Mouse (Mus musculus): ENCODE results near the gene Snx29. TPM values are rescaled to one million over a fixed set of nuclear protein-coding genes. Genes with fewer than 3 reads are reported as not detected.

Gene Snx29
- polyA plus RNA-seq, 1 experiment = 1.1 TPM

DNA sequence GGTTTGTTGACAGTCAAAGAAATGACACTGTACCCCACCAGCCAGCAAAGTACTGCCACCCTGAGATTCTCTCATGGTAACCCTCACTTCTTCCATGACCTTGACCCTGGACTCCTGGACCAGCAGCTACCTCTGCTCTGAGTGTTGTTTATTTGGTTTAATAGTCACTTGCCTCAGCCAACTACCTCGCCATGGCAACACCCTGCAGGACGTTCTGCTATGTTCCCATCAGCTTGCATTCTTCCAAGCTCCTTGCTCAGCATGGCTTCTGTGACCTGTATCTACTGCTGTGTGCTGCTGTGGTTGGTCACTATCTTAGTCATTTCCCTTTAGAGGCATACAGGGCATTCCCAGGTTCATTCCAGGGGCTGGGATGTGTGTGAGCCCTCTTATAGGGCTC lies 266.6 kb downstream of the Snx29 start:
- H3K36me3 ChIP-seq (ENCODE audit: control insufficient read depth) = peaks cover 70% of the 10 kb centered on the region
- H3K4me3 ChIP-seq (replicated peaks) = no peak overlapping the region
- no peaks in the 10 kb centered on the region for H3K27me3 ChIP-seq (ENCODE audit: control insufficient read depth)
- peaks cover 85% of the 10 kb centered on the region for H3K4me1 ChIP-seq (ENCODE audit: control insufficient read depth)
- TF ChIP-seq TAL1 (IDR thresholded peaks at IDR 0.05; ENCODE audit: low read length) (no peak), GATA1 (IDR thresholded peaks at IDR 0.05; ENCODE audit: low read length) (no peak)
- H3K9me3 ChIP-seq (ENCODE audit: control insufficient read depth, low read length) = no peaks in the 10 kb centered on the region

DNA sequence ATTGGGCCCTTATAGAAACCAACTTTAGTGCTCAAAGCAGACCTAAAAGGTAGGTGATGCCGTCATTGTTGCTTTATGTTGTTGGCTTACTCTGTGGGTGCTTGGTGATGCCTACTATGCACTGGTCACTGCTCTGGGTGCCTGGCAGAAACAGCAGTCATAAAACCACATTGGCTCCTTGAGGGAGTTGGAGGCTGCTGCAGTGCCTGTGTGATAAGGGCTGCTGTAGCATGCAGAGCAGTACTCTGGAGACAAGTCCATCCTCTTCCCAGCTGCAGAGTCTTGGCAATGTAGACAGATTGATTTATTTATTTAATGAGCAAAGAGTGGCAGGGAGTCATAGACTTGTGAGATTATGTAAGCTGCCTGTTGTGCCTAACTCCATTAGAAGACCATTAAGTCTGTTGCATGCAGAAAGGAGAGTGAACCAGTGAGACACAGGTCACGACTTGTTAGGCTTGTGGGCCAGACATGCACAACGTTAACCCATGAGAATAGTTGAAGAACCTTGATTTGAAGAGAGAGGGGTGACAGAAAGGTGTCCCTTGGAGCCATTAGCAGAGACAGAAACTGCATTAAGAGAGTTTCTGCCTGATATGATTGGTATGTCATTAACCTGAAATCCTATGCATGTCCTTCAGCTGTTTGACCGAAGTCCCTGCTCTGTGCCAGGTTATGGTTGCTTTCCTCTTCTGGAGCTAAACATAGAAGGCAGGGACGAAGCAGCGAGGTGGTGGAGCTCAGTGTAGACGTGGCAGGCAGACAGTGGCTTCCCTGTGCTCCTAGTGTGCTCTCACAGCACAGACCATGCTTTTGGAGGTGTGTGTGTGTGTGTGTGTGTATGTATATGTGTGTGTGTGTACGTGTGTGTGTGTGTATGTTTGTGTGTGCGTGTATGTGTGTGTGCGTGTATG lies 267.3 kb downstream of the Snx29 start:
- Histone ChIP-seq H3K4me3 (replicated peaks) (no peak overlapping the region), H3K27me3 (ENCODE audit: control insufficient read depth) (no peaks in the 10 kb centered on the region), H3K9me3 (ENCODE audit: control insufficient read depth, low read length) (no peaks in the 10 kb centered on the region), H3K4me1 (ENCODE audit: control insufficient read depth) (peaks cover 78% of the 10 kb centered on the region), H3K36me3 (ENCODE audit: control insufficient read depth) (peaks cover 76% of the 10 kb centered on the region)
- TF ChIP-seq GATA1 (IDR thresholded peaks at IDR 0.05; ENCODE audit: low read length) = no peak
- TF ChIP-seq TAL1 (IDR thresholded peaks at IDR 0.05; ENCODE audit: low read length) = no peak

GRCm38 (mm10) chr16:11596599-11596998 lies 273.9 kb downstream of the Snx29 start:
- Histone ChIP-seq H3K4me3 (replicated peaks) (no peak overlapping the region), H3K27me3 (ENCODE audit: control insufficient read depth) (no peaks in the 10 kb centered on the region), H3K9me3 (ENCODE audit: control insufficient read depth, low read length) (no peaks in the 10 kb centered on the region), H3K4me1 (ENCODE audit: control insufficient read depth) (peaks cover 28% of the 10 kb centered on the region), H3K36me3 (ENCODE audit: control insufficient read depth) (peaks cover 46% of the 10 kb centered on the region)
- TF ChIP-seq TAL1 (IDR thresholded peaks at IDR 0.05; ENCODE audit: low read length) (no peak), GATA1 (IDR thresholded peaks at IDR 0.05; ENCODE audit: low read length) (no peak)

DNA sequence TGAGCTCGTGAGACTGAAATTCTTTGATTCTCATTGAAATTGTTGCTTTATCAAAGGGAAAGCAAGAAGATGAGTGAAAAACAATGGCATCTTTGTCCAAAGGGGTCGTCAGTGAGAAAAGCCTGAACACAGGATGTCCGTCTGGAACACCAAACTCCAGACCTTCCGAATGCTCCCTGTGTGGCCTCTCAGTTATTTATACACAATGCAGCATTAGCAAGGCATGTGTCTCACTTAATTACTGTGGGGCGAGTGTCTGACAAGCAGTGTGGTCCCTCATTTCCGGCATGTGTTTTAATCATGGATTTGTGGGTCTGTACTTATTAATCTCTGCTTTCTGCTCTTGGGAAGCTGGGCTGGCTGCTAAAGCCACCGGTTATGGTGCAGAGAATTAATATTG lies 275.1 kb downstream of the Snx29 start:
- peaks cover 34% of the 10 kb centered on the region for H3K4me1 ChIP-seq (ENCODE audit: control insufficient read depth)
- peaks cover 37% of the 10 kb centered on the region for H3K36me3 ChIP-seq (ENCODE audit: control insufficient read depth)
- no peaks in the 10 kb centered on the region for H3K27me3 ChIP-seq (ENCODE audit: control insufficient read depth)
- no peaks in the 10 kb centered on the region for H3K9me3 ChIP-seq (ENCODE audit: control insufficient read depth, low read length)
- H3K4me3 ChIP-seq (replicated peaks) = no peak overlapping the region
- TF ChIP-seq GATA1 (IDR thresholded peaks at IDR 0.05; ENCODE audit: low read length) (no peak), TAL1 (IDR thresholded peaks at IDR 0.05; ENCODE audit: low read length) (no peak)

- TF ChIP-seq TAL1 (IDR thresholded peaks at IDR 0.05; ENCODE audit: low read length) (no peak), GATA1 (IDR thresholded peaks at IDR 0.05; ENCODE audit: low read length) (no peak)
- Histone ChIP-seq H3K36me3 (ENCODE audit: control insufficient read depth) (peaks cover 28% of the 10 kb centered on the region), H3K4me1 (ENCODE audit: control insufficient read depth) (peaks cover 40% of the 10 kb centered on the region), H3K4me3 (replicated peaks) (no peak overlapping the region), H3K9me3 (ENCODE audit: control insufficient read depth, low read length) (no peaks in the 10 kb centered on the region), H3K27me3 (ENCODE audit: control insufficient read depth) (no peaks in the 10 kb centered on the region)
These were observed 276.8 kb downstream of the Snx29 start for GRCm38 (mm10) chr16:11599523-11599922.

DNA sequence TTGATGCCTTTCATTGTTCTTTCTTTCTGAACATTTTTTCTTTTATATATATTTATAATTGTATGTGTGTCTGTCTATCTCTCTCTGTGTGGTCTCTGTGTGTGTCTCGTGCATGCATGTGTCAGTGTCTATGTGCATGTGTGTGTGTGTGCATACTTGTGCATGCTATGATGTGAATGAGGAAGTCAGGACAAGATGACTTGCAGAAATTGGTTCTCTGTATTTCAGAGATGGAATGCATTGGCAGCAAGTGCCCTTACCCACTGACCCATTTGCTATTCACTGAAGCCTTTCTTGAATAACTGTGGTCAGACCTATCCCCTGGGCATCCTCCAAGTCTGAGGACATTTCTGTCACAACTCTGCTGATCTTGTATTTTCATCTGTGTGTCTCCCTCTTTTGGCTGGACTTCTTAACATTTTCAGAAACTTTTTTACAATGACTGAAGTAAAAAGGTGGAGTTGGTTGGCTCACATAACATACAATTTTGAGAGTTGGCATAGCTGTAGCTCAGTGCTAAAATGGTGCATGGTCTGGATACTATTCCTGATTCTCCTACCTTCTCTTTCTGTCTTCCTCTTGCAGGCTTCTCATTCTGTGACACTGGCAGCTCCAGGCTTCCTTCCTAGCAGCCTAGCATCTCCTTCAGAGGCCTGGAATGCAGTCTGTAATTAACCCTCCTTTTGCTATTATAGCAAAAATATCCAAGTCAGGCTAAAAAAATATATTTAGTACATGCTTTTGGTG lies 278.8 kb downstream of the Snx29 start:
- peaks cover 22% of the 10 kb centered on the region for H3K36me3 ChIP-seq (ENCODE audit: control insufficient read depth)
- TF ChIP-seq TAL1 (IDR thresholded peaks at IDR 0.05; ENCODE audit: low read length) = no peak
- no peak for TF ChIP-seq GATA1 (IDR thresholded peaks at IDR 0.05; ENCODE audit: low read length)
- H3K4me1 ChIP-seq (ENCODE audit: control insufficient read depth) = peaks cover 56% of the 10 kb centered on the region
- H3K4me3 ChIP-seq (replicated peaks) = no peak overlapping the region
- no peaks in the 10 kb centered on the region for H3K27me3 ChIP-seq (ENCODE audit: control insufficient read depth)
- no peaks in the 10 kb centered on the region for H3K9me3 ChIP-seq (ENCODE audit: control insufficient read depth, low read length)

DNA sequence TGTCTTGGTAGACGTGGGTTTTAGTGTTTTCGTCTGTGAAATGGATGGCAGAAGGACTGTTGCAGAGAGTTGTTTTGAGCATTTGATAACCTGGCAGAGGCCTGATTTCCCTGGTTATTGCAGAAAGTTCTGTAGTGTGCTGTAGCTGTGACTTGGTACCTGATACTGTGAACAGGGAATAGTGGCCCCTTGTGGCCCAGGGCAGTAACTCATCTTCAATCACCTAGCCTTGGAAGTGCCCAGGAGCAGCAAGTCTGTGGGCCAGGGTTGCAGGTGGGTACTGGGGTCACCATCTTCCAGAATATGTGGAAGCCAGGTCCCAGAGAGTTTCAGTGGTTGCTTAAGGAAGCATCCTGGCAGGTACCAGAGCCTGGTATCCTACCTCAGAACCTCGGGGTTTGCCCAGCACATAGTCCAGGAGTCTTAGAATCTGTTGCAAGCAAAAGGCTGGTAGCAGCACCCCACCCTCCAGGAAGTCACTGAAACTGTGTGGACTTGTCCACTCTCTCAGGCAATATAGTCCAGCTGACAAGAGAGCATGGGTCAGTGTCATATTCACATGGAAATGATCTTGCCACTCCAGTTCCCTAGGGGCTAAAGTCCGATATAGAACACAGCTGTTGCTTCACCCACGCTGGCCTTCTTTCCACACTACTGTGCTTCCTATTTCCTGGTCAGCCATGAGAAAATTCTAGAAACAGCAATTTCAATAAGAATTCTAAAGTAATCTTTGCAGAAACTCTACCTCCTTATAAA lies 281.1 kb downstream of the Snx29 start:
- H3K4me3 ChIP-seq (replicated peaks) = no peak overlapping the region
- H3K4me1 ChIP-seq (ENCODE audit: control insufficient read depth) = peaks cover 65% of the 10 kb centered on the region
- TF ChIP-seq GATA1 (IDR thresholded peaks at IDR 0.05; ENCODE audit: low read length) (no peak), TAL1 (IDR thresholded peaks at IDR 0.05; ENCODE audit: low read length) (no peak)
- peaks cover 15% of the 10 kb centered on the region for H3K36me3 ChIP-seq (ENCODE audit: control insufficient read depth)
- H3K9me3 ChIP-seq (ENCODE audit: control insufficient read depth, low read length) = no peaks in the 10 kb centered on the region
- H3K27me3 ChIP-seq (ENCODE audit: control insufficient read depth) = no peaks in the 10 kb centered on the region

DNA sequence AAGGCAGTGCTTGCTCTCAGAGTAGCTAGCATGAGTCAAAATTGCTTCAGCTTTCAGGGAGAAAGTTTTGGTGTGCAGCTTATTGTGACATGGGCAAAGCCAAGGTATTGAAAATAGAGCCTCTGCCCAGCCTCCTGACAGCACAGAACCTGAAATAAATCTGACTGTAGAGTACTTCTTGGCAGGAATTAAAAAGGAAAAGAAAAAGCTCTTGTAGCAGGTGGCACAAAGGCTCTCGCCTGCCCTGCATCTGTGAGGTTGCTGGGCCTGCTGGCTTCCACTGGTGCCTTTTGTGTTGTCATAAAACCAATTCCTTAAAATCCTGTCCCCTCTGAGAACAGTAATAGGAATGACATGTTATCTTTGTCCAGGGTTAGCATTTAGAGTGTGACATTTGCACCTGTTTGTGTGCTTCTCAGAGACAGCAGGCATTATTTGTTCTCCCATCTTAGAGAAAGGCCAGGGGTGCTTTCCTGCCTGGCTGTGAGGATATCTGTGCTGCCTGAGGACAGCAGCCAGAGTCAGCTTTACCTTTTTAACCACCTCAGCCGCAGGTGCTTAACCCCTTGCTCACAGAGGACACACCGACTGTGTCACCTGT lies 289.9 kb downstream of the Snx29 start:
- H3K27me3 ChIP-seq (ENCODE audit: control insufficient read depth) = no peaks in the 10 kb centered on the region
- no peak for TF ChIP-seq TAL1 (IDR thresholded peaks at IDR 0.05; ENCODE audit: low read length)
- peaks cover 76% of the 10 kb centered on the region for H3K4me1 ChIP-seq (ENCODE audit: control insufficient read depth)
- no peaks in the 10 kb centered on the region for H3K9me3 ChIP-seq (ENCODE audit: control insufficient read depth, low read length)
- peaks cover 11% of the 10 kb centered on the region for H3K36me3 ChIP-seq (ENCODE audit: control insufficient read depth)
- H3K4me3 ChIP-seq (replicated peaks) = no peak overlapping the region

All from erythroblast, embryonic 14.5 days (primary cell).